Mouse (Mus musculus) cortical plate, adult 2 months (tissue): ENCODE data around the gene Slc35a1. TPM values are rescaled to one million over a fixed set of nuclear protein-coding genes. Genes with fewer than 3 reads are reported as not detected.

Experiments
- H3K27ac ChIP-seq: fragments of 200-500 bp; 2 replicates; pipeline ENCODE4 v1.5.1; 2012; ENCODE audit warnings: low read length, control low read depth, inconsistent platforms; ENCODE audit not compliant: insufficient read depth
- H3K4me1 ChIP-seq: fragments of 200-500 bp; 2 replicates; pipeline ENCODE4 v1.6.1; 2011; ENCODE audit warnings: low read length; ENCODE audit not compliant: control insufficient read depth, insufficient read depth
- H3K4me3 ChIP-seq: fragments of 200-500 bp; 2 replicates; pipeline ENCODE4 v1.5.1; 2011; ENCODE audit warnings: mild to moderate bottlenecking, low read length, control low read depth; ENCODE audit not compliant: insufficient read depth
- CTCF ChIP-seq: fragments of 200-500 bp; IDR thresholded peaks from 2 replicates; pipeline ENCODE4 v1.5.1; 2011; ENCODE audit warnings: mild to moderate bottlenecking, control low read depth, low read length; ENCODE audit not compliant: insufficient read depth; ENCODE audit errors: extremely low read depth
- POLR2A ChIP-seq: fragments of 200-500 bp; IDR thresholded peaks from 2 replicates; pipeline ENCODE4 v1.6.1; 2011; ENCODE audit warnings: mild to moderate bottlenecking, low read length, control low read depth; ENCODE audit not compliant: insufficient read depth; ENCODE audit errors: extremely low read depth
- polyA plus RNA-seq: library from polyadenylated mRNA; depleted of rRNA; stranded (reverse); fragments of >200 nt; gene quantifications from 2 replicates; pipeline ENCODE4 v1.2.3, GENCODE M21; 2012; rRNA removed

Gene Slc35a1
- polyA plus RNA-seq, 1 experiment = 17.3 TPM

DNA sequence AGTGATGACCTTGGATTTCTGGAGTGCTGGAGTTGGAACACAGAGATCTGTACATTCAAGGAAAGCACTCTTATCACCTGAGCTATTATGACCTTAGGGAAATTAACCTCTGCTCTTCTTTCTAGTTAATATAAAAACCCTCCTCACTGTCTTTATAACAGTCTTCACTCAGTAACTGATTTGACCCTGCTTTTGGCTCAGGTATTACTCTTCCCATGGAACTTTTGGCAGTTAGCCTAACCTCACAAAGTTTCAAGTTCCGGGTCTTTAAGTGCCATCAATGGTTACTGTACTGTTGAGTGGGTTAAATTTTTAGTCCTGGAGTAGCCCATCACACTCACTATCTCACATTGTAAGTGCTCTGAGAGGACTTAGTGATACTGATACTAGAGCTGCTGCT is 57.3 kb downstream of the Slc35a1 start:
- no peaks in the 10 kb centered on the region for H3K4me1 ChIP-seq
- no peak overlapping the region for H3K4me3 ChIP-seq
- no peak overlapping the region for H3K27ac ChIP-seq
- TF ChIP-seq CTCF = no peak
- TF ChIP-seq POLR2A = no peak

- H3K4me3 ChIP-seq = no peak overlapping the region
- no peak overlapping the region for H3K27ac ChIP-seq
- no peaks in the 10 kb centered on the region for H3K4me1 ChIP-seq
- TF ChIP-seq POLR2A (no peak), CTCF (no peak)
Measured at GRCm38 (mm10) chr4:34626401-34626800, 60.8 kb downstream of the Slc35a1 start.

DNA sequence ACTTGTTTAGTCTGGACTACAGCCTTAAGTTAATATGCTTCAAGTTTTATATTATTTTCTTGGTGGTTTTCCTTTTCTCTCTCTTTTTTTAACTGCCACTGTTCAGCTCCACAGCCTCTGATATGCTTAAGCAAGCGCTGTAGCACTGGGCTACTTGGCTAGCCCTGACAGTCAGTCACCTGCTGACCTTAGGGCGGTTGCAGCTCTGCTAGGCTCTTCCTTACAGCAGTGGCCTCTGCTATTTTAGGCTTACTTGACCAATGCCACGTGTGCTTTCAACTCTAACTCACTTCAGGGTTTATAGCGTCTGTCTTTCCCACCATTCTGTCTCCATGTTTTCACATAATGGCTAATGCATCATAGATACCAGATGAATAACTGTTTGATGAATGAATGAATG is 61.7 kb downstream of the Slc35a1 start:
- TF ChIP-seq CTCF = no peak
- no peak overlapping the region for H3K4me3 ChIP-seq
- H3K4me1 ChIP-seq = no peaks in the 10 kb centered on the region
- H3K27ac ChIP-seq = no peak overlapping the region

DNA sequence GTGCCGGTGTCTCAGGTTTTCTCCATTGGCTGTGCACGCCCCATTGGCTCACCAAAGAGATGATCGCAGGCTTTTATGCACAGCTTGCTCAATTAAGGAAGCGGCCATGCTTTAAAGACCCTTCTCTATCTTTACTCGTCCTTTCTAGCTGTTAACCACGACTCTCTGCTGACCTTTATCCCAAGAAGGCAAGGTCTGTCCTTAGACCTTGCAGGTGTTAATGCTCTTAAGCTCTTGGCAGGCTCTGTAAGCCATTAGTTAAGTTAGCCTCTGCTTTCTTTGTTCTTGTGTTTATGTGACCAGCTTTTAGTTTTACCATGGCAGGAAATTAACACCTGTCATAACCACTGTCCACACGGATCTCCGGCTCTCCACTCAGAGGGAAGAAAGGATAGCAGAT is 71.1 kb downstream of the Slc35a1 start:
- no peak for TF ChIP-seq CTCF
- no peak for TF ChIP-seq POLR2A
- Histone ChIP-seq H3K27ac (no peak overlapping the region), H3K4me1 (peaks cover 3% of the 10 kb centered on the region), H3K4me3 (peak overlapping the region; percentile 80)

DNA sequence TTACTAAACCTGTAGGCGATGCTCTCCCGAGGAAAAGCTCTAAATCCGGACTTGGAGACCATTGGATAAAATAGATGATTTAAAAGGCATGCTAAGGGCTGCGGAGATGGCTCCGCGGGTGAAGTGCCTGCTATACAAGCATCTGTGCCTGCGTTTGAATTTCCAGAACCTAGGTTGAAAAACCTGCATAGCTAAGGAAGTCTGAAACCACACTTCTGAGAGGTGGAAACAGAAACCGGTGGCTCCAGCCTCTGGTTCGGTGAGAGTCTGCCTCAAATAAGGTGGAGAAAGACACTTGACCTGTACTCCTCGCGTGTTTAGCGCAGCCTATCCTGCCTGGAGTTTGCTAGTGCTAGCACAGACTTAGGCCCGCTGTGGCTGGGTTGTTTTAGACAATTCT is 71.9 kb downstream of the Slc35a1 start:
- Histone ChIP-seq H3K4me3 (peak overlapping the region; percentile 80), H3K4me1 (peaks cover 3% of the 10 kb centered on the region), H3K27ac (0 out of 2 replicates have a peak overlapping the region, but pooled peaks have one; percentile 64)
- TF ChIP-seq POLR2A = no peak
- no peak for TF ChIP-seq CTCF

DNA sequence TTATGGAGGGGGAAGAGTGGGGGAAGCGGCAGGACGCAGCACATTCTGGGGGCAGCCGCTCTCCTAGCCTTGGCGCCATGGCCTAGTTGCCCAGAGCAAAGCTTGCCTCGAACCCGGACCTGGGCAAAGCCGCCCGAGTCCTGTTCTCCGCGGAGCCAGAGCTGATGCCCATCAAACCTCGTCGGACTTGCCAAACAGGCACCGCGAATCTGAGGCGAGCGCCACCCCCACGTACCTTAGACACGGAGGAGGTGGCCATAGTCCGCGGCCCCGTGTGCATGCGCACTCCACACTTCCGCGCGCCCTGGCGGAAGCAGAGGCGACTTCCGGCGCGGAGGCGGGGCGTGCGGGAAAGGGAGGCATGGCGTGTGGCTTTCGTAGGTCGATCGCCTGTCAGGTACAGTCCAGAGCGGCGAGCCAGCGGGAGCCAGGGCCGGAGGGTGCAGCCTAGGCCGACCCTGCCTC is 72.6 kb downstream of the Slc35a1 start, which contains the start of the genes Orc3 and Rars2:
Orc3 (minus strand) TSS at position 315 of the 465 bp plus-strand sequence.
Rars2 (plus strand) TSS at position 328 of the 465 bp plus-strand sequence.
- Histone ChIP-seq H3K4me3 (peak within 1 kb of the TSS; percentile 80), H3K4me1 (peaks cover 3% of the 10 kb centered on the region), H3K27ac (peak within 1 kb of the TSS; percentile 87)
- TF ChIP-seq CTCF = no peak
- TF ChIP-seq POLR2A = peak; percentile 92

- peaks cover 3% of the 10 kb centered on the region for H3K4me1 ChIP-seq
- peak overlapping the region; percentile 80; the same call in 1 of the 2 replicates for H3K4me3 ChIP-seq
- TF ChIP-seq POLR2A = no peak
- no peak for TF ChIP-seq CTCF
- H3K27ac ChIP-seq = no peak overlapping the region
Measured at GRCm38 (mm10) chr4:34613571-34614145, 73.6 kb downstream of the Slc35a1 start.

Other genes with a start within 250 kb of the Slc35a1 start
- gene Akirin2, start 136.5 kb downstream of the Slc35a1 start, polyA plus RNA-seq = 75.1 and 75.8 TPM in 2 replicates
- 32.8 and 34.8 TPM in 2 replicates for gene Orc3, start 72.5 kb downstream of the Slc35a1 start, polyA plus RNA-seq
- 25.7 and 27.4 TPM in 2 replicates for gene Rars2, start 72.5 kb downstream of the Slc35a1 start, polyA plus RNA-seq
- gene Cfap206, start 42.8 kb upstream of the Slc35a1 start, polyA plus RNA-seq = 2.0 and 2.1 TPM in 2 replicates
- gene Gm136, start 68.8 kb upstream of the Slc35a1 start, polyA plus RNA-seq = 0.09 TPM in 1 of 2 replicates, not detected in the other
- gene Smim8, start 91.0 kb upstream of the Slc35a1 start, polyA plus RNA-seq = 27.1 and 30.9 TPM in 2 replicates
- gene Zfp292, start 195.5 kb upstream of the Slc35a1 start, polyA plus RNA-seq = 7.3 and 8.0 TPM in 2 replicates
- not detected in 2 replicates for gene Cga, start 206.3 kb upstream of the Slc35a1 start, polyA plus RNA-seq